Mouse (Mus musculus): Measurements from ENCODE around the gene Lrrc10b.

Gene Lrrc10b

GRCm38 (mm10) chr19:10456752-10457483 lies at the start of gene Lrrc10b:
Lrrc10b (minus strand) TSS chr19:10457473.
- peak; percentile 80 for DNase-seq

DNA sequence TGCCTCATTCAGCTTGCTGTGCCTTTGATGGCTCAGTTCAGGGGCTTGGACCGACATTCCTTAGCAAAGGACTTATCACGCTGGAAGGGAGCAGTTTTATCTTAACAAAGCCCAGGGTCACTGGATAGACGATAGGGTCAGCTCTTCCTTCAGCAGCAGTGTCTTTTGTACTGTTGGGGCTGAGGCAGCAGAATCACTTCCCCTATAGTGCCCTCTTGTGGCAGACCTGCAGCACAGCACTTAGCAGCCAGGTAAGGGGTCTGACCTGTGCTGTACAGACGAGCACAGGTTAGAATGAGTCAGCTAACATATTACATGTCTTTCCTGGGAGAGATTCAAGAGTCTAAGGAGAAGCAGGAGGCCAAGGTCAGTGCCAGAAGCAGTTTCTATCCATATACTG lies 45.3 kb upstream of the Lrrc10b start:
- DNase-seq = peak; percentile 48

- DNase-seq = no peak
These were observed 43.3 kb upstream of the Lrrc10b start for GRCm38 (mm10) chr19:10500581-10500980.

GRCm38 (mm10) chr19:10497512-10498160 lies 40.4 kb upstream of the Lrrc10b start:
- no peak for DNase-seq

- no peak for DNase-seq
These were observed 39.7 kb upstream of the Lrrc10b start for GRCm38 (mm10) chr19:10496976-10497375.

DNA sequence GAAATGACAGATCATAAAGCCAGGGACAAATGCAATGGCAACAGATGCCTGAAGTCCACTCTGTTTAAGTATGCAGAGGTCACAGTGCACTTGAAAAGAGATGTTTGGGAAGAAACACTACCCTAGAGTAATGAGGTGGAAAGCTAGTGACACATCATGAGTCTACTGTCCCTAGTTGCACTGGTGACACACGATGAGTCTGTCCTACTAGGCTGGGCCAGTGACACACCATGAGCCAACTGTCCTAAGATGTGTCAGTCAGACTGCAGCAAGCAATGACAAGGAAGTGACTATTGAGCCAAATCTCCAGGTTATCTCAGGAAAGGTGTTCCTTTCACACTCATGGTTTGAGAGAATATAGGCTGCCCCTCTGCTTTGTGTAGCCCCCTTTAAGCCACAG lies 38.4 kb upstream of the Lrrc10b start:
- no peak for DNase-seq

DNA sequence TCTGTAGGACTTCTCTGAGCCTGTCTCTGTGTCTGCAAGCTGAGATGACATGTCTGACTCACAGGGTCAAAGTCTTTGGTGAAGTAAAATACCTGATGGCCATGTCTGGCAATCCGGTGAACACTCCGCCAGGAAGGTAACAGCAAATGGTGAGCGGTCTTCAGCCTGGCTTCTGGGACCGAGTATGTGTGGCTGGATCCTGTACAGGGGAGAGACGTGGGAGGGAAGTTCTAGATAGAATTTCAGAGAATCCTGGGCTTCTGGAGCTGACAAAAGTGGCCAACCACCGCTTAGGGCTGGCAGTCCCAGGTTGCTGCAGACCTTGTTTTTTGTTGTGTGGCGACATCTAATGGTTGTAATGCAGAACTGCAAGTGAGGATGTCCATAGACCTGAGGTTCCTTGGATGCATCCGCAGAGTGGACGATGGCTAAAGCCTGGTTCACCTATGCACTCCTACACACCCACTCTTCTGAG lies 29.0 kb upstream of the Lrrc10b start:
- DNase-seq = peak; percentile 76

DNA sequence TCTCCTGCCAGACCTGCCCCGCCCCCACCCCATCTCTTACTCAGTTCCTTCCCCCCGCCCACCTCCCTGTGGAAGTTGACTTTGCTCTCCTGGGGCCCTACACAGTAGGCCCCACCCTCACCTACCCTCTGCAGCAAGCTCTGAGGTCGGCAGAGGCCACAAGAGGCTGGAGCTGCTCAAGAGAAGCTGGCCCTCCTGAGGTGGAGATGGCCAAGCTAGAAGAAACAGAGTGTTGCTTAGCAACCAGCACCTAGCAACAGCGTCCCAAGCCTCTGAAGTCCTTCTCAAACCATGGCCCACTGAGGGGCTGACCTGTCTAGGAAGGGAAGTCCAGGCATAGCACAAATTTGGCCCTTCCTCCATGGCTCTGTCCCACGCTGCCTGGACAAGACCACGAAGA lies 25.4 kb upstream of the Lrrc10b start, which contains the start of gene Ppp1r32:
TSS of gene Ppp1r32 (minus strand) at position 226 of the 400 bp plus-strand sequence.
- DNase-seq = peak; percentile 19

- DNase-seq = no peak
These were observed 22.3 kb upstream of the Lrrc10b start for GRCm38 (mm10) chr19:10479541-10479940.

DNA sequence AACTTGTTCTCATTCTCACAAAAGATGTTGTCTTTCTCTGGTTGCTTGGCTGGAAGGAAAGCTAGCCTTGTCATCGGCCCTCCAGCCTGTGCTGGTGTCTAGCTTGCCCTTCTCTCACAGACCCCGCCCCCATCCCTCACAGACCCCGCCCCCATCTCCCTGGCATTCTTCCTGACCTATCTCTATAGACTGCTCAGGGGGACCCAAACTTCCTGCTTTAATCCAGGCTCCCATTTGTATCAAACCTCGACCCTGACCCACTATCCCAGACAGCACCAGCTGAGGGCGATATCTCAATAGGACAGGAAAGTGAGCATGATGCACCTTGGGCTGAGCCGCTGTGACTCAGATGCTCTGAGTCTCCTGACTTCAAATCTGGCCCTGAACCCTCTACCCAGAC lies 16.5 kb upstream of the Lrrc10b start:
- no peak for DNase-seq

DNA sequence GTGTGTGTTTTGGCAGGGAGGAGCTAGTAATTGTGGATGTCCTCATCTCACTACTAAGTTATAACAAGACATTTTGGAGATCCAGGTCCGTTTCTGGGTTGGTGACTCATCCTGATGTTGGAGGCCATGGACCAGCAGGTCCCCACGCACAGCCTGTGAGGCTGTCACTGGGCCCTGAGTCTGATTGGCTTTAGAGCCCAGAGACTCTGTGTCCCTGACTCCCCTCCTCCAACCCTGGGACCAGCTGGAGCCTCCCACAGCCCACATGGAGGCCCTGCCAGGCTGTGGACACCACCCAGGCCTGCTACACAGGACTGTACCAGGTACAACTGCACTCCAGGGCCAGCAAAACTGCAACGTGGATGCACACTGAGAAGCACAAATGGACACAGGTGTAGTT lies 15.7 kb upstream of the Lrrc10b start:
- DNase-seq = no peak

DNA sequence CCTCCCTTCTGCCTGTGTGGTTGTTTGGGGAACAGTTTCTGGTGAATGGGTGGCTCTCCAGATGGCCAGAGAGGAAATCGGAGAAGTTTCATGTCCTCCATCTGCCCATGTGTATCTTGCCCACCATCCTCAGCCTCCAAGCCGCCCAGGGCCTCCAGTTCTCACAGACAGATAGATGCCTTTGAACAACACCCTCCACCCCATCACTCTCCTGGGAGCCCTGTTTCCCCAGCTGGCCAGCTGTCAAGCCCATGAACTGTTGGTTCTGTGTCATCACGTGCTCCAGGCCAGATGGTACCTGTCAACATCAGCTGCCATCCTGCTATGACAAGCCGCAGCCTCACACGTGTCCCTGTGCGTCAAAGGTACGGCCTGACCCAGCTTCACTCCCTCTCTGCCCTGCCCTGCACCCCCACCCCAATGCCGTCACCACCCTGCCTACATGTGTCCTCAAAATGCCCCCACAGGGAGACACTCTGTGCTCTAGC lies 11.9 kb upstream of the Lrrc10b start:
- DNase-seq = peak; percentile 76

DNA sequence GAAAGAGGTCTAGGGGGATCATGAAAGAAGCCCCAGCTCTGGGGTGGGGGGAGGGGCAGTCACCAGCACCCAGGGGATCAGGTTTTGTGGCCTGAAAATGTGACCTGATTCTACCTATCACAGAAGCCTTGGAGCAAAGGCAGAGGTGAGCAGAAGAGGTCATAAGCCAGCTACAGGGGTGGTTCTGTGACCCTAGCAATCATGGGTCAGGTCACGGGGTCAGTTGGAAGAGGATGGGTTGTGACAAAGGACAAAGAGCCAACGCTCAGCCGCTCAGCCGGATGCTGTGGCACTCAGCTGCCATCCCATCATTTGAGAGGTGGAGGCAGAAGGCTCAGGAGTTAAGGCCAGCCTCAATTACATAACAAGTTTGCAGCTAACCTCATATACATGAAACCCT lies 7.2 kb upstream of the Lrrc10b start:
- no peak for DNase-seq

GRCm38 (mm10) chr19:10461584-10461983 lies 4.3 kb upstream of the Lrrc10b start:
- no peak for DNase-seq

- no peak for DNase-seq
These were observed 2.6 kb upstream of the Lrrc10b start for GRCm38 (mm10) chr19:10459907-10460306.

- peak; percentile 85 for DNase-seq
These were observed 823 bp upstream of the Lrrc10b start for GRCm38 (mm10) chr19:10458096-10458495.

DNA sequence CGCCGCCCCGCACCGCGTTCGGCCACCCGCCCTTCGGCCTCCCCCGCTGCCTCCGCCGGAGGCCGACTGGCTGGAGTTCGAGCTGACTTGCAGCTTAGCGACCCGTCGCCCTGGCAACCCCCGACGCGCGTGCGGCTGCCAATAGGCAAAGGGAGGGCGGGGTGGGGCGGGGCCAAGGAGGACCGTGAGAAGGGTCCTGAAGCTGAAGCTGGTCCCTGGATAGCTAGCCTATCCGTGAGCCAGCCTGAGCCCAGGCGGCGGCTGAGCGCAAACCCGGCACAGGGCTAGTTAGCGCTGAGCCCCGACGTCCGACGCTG lies 169 bp upstream of the Lrrc10b start:
- peak; percentile 72 for DNase-seq

GRCm38 (mm10) chr19:10455437-10455806 lies 1.9 kb downstream of the Lrrc10b start:
- no peak for DNase-seq

GRCm38 (mm10) chr19:10454718-10455436 lies 2.4 kb downstream of the Lrrc10b start:
- no peak for DNase-seq

DNA sequence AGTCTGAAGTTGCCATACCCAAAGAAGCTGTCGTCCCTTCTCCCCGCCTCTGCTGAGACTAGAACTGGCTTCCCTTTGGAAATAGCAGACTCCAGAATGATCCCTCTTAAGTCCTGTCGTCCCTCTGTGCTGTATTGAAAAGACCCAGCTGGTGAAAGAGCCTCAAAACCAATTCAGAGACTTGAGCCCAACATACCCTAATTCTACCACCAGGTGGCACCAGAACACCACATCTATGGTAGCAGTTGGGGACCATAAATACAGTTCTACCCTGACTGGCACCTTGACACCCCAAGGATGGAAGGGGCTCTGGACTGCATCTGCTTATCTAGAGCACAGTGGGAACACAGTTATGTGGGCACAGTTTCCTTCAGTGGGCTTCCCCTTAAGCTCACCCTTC lies 7.6 kb downstream of the Lrrc10b start:
- peak; percentile 86 for DNase-seq

- no peak for DNase-seq
These were observed 8.1 kb downstream of the Lrrc10b start for GRCm38 (mm10) chr19:10449190-10449589.

DNA sequence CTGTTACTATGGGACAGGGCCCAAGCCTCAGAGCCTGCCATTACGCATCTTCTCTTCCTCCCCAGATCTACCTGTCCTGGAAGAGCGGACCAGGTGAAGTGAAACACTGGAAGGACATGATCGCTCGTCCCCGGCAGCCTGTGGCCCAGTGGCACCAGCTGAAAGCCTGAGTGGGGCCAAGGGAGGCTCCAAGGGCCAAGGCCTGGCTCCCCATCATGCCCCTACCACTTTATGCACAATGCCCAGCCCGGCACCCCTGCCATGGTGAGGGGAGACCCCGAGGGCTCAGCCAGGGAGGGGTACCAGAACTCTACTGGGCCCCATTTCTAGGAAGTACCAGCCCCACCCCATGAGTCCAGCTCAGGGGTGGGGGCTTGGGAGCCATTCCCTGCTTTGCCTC lies 9.0 kb downstream of the Lrrc10b start:
- DNase-seq = no peak

DNA sequence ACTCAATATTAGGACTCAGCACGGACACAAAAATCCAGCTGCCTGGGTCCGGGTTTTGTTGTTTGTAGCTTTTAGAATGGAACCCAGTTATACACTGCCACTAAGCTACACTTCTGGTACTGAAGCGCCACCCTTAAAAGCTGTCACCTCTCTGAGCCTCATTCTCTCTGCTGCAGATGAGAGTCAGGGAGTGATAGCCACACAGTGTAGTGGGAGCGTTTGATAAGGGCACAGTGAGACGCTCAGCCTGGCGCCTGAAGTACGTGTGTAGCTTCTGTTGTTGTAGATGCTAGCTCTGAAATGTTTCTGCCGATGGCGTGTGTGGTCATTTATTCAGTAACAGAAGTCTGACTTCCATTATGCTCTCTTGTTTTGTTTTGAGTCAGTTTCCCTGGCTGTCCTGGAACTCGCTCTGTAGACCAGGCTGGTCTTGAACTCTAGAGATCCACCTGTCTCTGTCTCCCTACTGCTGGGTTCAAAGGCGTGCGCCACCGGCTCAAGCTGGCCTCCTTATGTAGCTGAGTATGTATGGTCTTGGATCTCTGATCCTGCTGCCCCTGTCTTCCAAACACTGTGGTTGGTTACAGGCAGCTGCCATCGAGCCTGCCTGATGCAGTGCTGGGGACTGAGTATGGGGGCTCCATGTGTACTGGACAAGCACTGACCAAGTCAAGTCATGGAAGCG lies 12.4 kb downstream of the Lrrc10b start:
- DNase-seq = no peak

All from lung, postnatal 10 days (tissue).